Mouse (Mus musculus): Measurements from ENCODE around the gene Chat. TPM values are rescaled to one million over a fixed set of nuclear protein-coding genes. Genes with fewer than 3 reads are reported as not detected.

The Chat gene
- polyA plus RNA-seq, 1 experiment = not detected

GRCm38 (mm10) chr14:32446989-32447388, 18.8 kb downstream of the Chat start:
- H3K79me3 ChIP-seq (ENCODE audit: low read depth) = no peaks in the 10 kb centered on the region
- no peak overlapping the region for H3K4me3 ChIP-seq (ENCODE audit: insufficient read depth, poor library complexity, severe bottlenecking)
- H3ac ChIP-seq (ENCODE audit: control insufficient read depth, insufficient read length, low read depth) = no peak overlapping the region
- H3K36me3 ChIP-seq (ENCODE audit: control insufficient read depth, insufficient read depth) = no peaks in the 10 kb centered on the region
- H3K27me3 ChIP-seq (ENCODE audit: control insufficient read depth, insufficient read depth, insufficient read length) = peaks cover 27% of the 10 kb centered on the region
- H3K79me2 ChIP-seq (ENCODE audit: control insufficient read depth, insufficient read depth) = no peaks in the 10 kb centered on the region
- TF ChIP-seq MYOD1 (IDR thresholded peaks at IDR 0.05; ENCODE audit: control insufficient read depth, insufficient read length, low read depth) = no peak
- no peak for TF ChIP-seq MAX (IDR thresholded peaks at IDR 0.05)
- TF ChIP-seq CTCF (IDR thresholded peaks at IDR 0.05; ENCODE audit: control insufficient read depth, insufficient read depth, insufficient read length) = no peak
- no peak for TF ChIP-seq MYOG (IDR thresholded peaks at IDR 0.05; ENCODE audit: control insufficient read depth, extremely low read depth, insufficient read length)
- TF ChIP-seq USF1 (IDR thresholded peaks at IDR 0.05; ENCODE audit: low read depth) = no peak
- TF ChIP-seq FOSL1 (IDR thresholded peaks at IDR 0.05; ENCODE audit: insufficient read depth, low read length, poor library complexity, severe bottlenecking) = no peak
- no peak for TF ChIP-seq CEBPB (IDR thresholded peaks at IDR 0.05; ENCODE audit: low read depth)

DNA sequence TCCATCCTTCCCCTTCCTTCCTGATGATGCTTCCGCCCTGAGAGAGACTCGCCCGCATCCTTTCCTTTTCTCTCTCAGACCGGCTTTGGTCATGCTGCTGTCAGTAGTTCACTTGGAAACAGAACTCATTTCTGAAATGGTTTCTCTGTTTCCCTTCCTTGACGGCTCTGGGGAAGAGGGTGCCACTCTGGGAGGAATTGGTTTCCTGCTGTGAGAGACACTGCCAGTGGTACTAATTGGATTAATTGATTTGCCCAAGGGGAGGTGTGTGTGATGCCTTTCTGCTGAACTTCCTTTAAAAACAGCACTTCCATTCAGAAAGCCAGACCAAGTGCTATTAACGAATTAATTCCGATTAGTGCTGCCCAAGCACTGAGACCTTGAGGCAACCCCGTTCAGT, 22.3 kb downstream of the Chat start:
- no peak overlapping the region for H3ac ChIP-seq (ENCODE audit: control insufficient read depth, insufficient read length, low read depth)
- H3K27me3 ChIP-seq (ENCODE audit: control insufficient read depth, insufficient read depth, insufficient read length) = peaks cover 42% of the 10 kb centered on the region
- no peaks in the 10 kb centered on the region for H3K79me3 ChIP-seq (ENCODE audit: low read depth)
- TF ChIP-seq CTCF (IDR thresholded peaks at IDR 0.05; ENCODE audit: control insufficient read depth, insufficient read depth, insufficient read length) (no peak), MYOD1 (IDR thresholded peaks at IDR 0.05; ENCODE audit: control insufficient read depth, insufficient read length, low read depth) (no peak), CEBPB (IDR thresholded peaks at IDR 0.05; ENCODE audit: low read depth) (no peak), FOSL1 (IDR thresholded peaks at IDR 0.05; ENCODE audit: insufficient read depth, low read length, poor library complexity, severe bottlenecking) (no peak), MYOG (IDR thresholded peaks at IDR 0.05; ENCODE audit: control insufficient read depth, extremely low read depth, insufficient read length) (no peak), MAX (IDR thresholded peaks at IDR 0.05) (no peak), USF1 (IDR thresholded peaks at IDR 0.05; ENCODE audit: low read depth) (no peak)
- H3K36me3 ChIP-seq (ENCODE audit: control insufficient read depth, insufficient read depth) = no peaks in the 10 kb centered on the region
- no peaks in the 10 kb centered on the region for H3K79me2 ChIP-seq (ENCODE audit: control insufficient read depth, insufficient read depth)
- H3K4me3 ChIP-seq (ENCODE audit: insufficient read depth, poor library complexity, severe bottlenecking) = no peak overlapping the region

- Histone ChIP-seq H3K27me3 (ENCODE audit: control insufficient read depth, insufficient read depth, insufficient read length) (peaks cover 32% of the 10 kb centered on the region), H3K4me3 (ENCODE audit: insufficient read depth, poor library complexity, severe bottlenecking) (no peak overlapping the region), H3K79me2 (ENCODE audit: control insufficient read depth, insufficient read depth) (no peaks in the 10 kb centered on the region), H3K36me3 (ENCODE audit: control insufficient read depth, insufficient read depth) (no peaks in the 10 kb centered on the region), H3K79me3 (ENCODE audit: low read depth) (no peaks in the 10 kb centered on the region), H3ac (ENCODE audit: control insufficient read depth, insufficient read length, low read depth) (no peak overlapping the region)
- TF ChIP-seq CTCF (IDR thresholded peaks at IDR 0.05; ENCODE audit: control insufficient read depth, insufficient read depth, insufficient read length) = no peak
- no peak for TF ChIP-seq FOSL1 (IDR thresholded peaks at IDR 0.05; ENCODE audit: insufficient read depth, low read length, poor library complexity, severe bottlenecking)
- no peak for TF ChIP-seq MYOG (IDR thresholded peaks at IDR 0.05; ENCODE audit: control insufficient read depth, extremely low read depth, insufficient read length)
- TF ChIP-seq MYOD1 (IDR thresholded peaks at IDR 0.05; ENCODE audit: control insufficient read depth, insufficient read length, low read depth) = no peak
- no peak for TF ChIP-seq MAX (IDR thresholded peaks at IDR 0.05)
- no peak for TF ChIP-seq CEBPB (IDR thresholded peaks at IDR 0.05; ENCODE audit: low read depth)
- no peak for TF ChIP-seq USF1 (IDR thresholded peaks at IDR 0.05; ENCODE audit: low read depth)
Observed at GRCm38 (mm10) chr14:32439744-32440143, 26.0 kb downstream of the Chat start.

GRCm38 (mm10) chr14:32439316-32439715, 26.5 kb downstream of the Chat start:
- peaks cover 28% of the 10 kb centered on the region for H3K27me3 ChIP-seq (ENCODE audit: control insufficient read depth, insufficient read depth, insufficient read length)
- H3ac ChIP-seq (ENCODE audit: control insufficient read depth, insufficient read length, low read depth) = no peak overlapping the region
- H3K79me3 ChIP-seq (ENCODE audit: low read depth) = no peaks in the 10 kb centered on the region
- no peaks in the 10 kb centered on the region for H3K79me2 ChIP-seq (ENCODE audit: control insufficient read depth, insufficient read depth)
- no peak overlapping the region for H3K4me3 ChIP-seq (ENCODE audit: insufficient read depth, poor library complexity, severe bottlenecking)
- no peaks in the 10 kb centered on the region for H3K36me3 ChIP-seq (ENCODE audit: control insufficient read depth, insufficient read depth)
- TF ChIP-seq CEBPB (IDR thresholded peaks at IDR 0.05; ENCODE audit: low read depth) (no peak), MYOD1 (IDR thresholded peaks at IDR 0.05; ENCODE audit: control insufficient read depth, insufficient read length, low read depth) (no peak), CTCF (IDR thresholded peaks at IDR 0.05; ENCODE audit: control insufficient read depth, insufficient read depth, insufficient read length) (no peak), USF1 (IDR thresholded peaks at IDR 0.05; ENCODE audit: low read depth) (no peak), MYOG (IDR thresholded peaks at IDR 0.05; ENCODE audit: control insufficient read depth, extremely low read depth, insufficient read length) (no peak), MAX (IDR thresholded peaks at IDR 0.05) (no peak), FOSL1 (IDR thresholded peaks at IDR 0.05; ENCODE audit: insufficient read depth, low read length, poor library complexity, severe bottlenecking) (no peak)

GRCm38 (mm10) chr14:32437352-32437793, 28.4 kb downstream of the Chat start:
- H3ac ChIP-seq (ENCODE audit: control insufficient read depth, insufficient read length, low read depth) = no peak overlapping the region
- H3K4me3 ChIP-seq (ENCODE audit: insufficient read depth, poor library complexity, severe bottlenecking) = no peak overlapping the region
- no peaks in the 10 kb centered on the region for H3K79me3 ChIP-seq (ENCODE audit: low read depth)
- no peaks in the 10 kb centered on the region for H3K79me2 ChIP-seq (ENCODE audit: control insufficient read depth, insufficient read depth)
- TF ChIP-seq MYOG (IDR thresholded peaks at IDR 0.05; ENCODE audit: control insufficient read depth, extremely low read depth, insufficient read length) (no peak), MYOD1 (IDR thresholded peaks at IDR 0.05; ENCODE audit: control insufficient read depth, insufficient read length, low read depth) (no peak), MAX (IDR thresholded peaks at IDR 0.05) (no peak), FOSL1 (IDR thresholded peaks at IDR 0.05; ENCODE audit: insufficient read depth, low read length, poor library complexity, severe bottlenecking) (no peak), USF1 (IDR thresholded peaks at IDR 0.05; ENCODE audit: low read depth) (no peak)
- H3K27me3 ChIP-seq (ENCODE audit: control insufficient read depth, insufficient read depth, insufficient read length) = peaks cover 24% of the 10 kb centered on the region
- no peaks in the 10 kb centered on the region for H3K36me3 ChIP-seq (ENCODE audit: control insufficient read depth, insufficient read depth)
